Mouse (Mus musculus) liver, adult 2 months (tissue): ENCODE measurements around the gene Gm49425.

Experiments
- CTCF ChIP-seq: fragments of 200-500 bp; IDR thresholded peaks from 2 replicates; pipeline ENCODE4 v1.5.1; 2011; ENCODE audit warnings: low read depth, low read length, control low read depth
- POLR2A ChIP-seq: fragments of 200-500 bp; IDR thresholded peaks from 2 replicates; pipeline ENCODE4 v1.6.1; 2011; ENCODE audit warnings: low read length, control low read depth; ENCODE audit not compliant: insufficient read depth; ENCODE audit errors: extremely low read depth

- no peak for TF ChIP-seq CTCF
- no peak for TF ChIP-seq POLR2A
Observed at GRCm38 (mm10) chr15:101495266-101495665, 21.8 kb downstream of the Gm49425 start.
